Mouse (Mus musculus) liver, embryonic 11.5 days (tissue): ENCODE data around the gene Hes5. TPM values are rescaled to one million over a fixed set of nuclear protein-coding genes. Genes with fewer than 3 reads are reported as not detected.

Source experiments
- ATAC-seq: fragments of 200-750 bp; cut with Nextera tagmentation; replicated peaks from 2 replicates; pipeline ENCODE4 v1.8.0; 2017; ENCODE audit warnings: moderate number of reproducible peaks, mild to moderate bottlenecking, moderate TSS enrichment, moderate library complexity; ENCODE audit not compliant: low FRiP score
- DNase-seq: peaks from one replicate; pipeline ENCODE4 v3.0.0-alpha.2; 2017; ENCODE audit warnings: low spot score
- H3K27ac ChIP-seq: fragments of 300-500 bp; sonication (generic); 2 replicates; pipeline ENCODE4 v1.5.1; 2014; ENCODE audit warnings: mild to moderate bottlenecking, low read depth, low read length, control low read depth
- H3K27me3 ChIP-seq: fragments of 300-500 bp; sonication (generic); replicated peaks from 2 replicates; pipeline ENCODE4 v1.6.1; 2014; ENCODE audit warnings: low read length, mixed read lengths; ENCODE audit not compliant: control insufficient read depth, insufficient read depth
- H3K36me3 ChIP-seq: fragments of 300-500 bp; sonication (generic); 2 replicates; pipeline ENCODE4 v1.6.1; 2014; ENCODE audit warnings: mild to moderate bottlenecking, low read length, moderate library complexity, mixed read lengths; ENCODE audit not compliant: control insufficient read depth, insufficient read depth
- H3K4me1 ChIP-seq: fragments of 300-500 bp; sonication (generic); replicated peaks from 2 replicates; pipeline ENCODE4 v1.6.1; 2014; ENCODE audit warnings: low read length, mixed read lengths; ENCODE audit not compliant: control insufficient read depth, insufficient read depth
- H3K4me2 ChIP-seq: fragments of 300-500 bp; sonication (generic); 2 replicates; pipeline ENCODE4 v1.6.1; 2014; ENCODE audit warnings: mild to moderate bottlenecking, control low read depth, moderate library complexity
- H3K4me3 ChIP-seq: fragments of 300-500 bp; sonication (generic); 2 replicates; pipeline ENCODE4 v1.5.1; 2014; ENCODE audit warnings: low read depth, low read length, control low read depth
- H3K9ac ChIP-seq: fragments of 300-500 bp; sonication (generic); 2 replicates; pipeline ENCODE4 v1.6.1; 2014; ENCODE audit warnings: low read depth, low read length, control low read depth
- H3K9me3 ChIP-seq: fragments of 300-500 bp; sonication (generic); 2 replicates; pipeline ENCODE4 v1.6.1; 2016; ENCODE audit warnings: low read length, inconsistent platforms, mixed read lengths; ENCODE audit not compliant: control insufficient read depth
- WGBS: fragments of 180-500 bp; shearing (Covaris S2); extraction: QIAGEN DNeasy Blood & Tissue Kit; methylation state at CpG from one replicate; pipeline ENCODE4 v1.1.7; 2014; 5-methylcytosine and 5-hydroxymethylcytosine counted together
- polyA plus RNA-seq: library from polyadenylated mRNA; unstranded; fragments of >200 nt; fragmentation: Nextera tagmentation; extraction: Ambion mirVana; gene quantifications from 2 replicates; pipeline ENCODE4 v1.2.1, GENCODE M21; 2014

Gene Hes5
- polyA plus RNA-seq, 1 experiment from 2014 or later: 0.63 TPM

DNA sequence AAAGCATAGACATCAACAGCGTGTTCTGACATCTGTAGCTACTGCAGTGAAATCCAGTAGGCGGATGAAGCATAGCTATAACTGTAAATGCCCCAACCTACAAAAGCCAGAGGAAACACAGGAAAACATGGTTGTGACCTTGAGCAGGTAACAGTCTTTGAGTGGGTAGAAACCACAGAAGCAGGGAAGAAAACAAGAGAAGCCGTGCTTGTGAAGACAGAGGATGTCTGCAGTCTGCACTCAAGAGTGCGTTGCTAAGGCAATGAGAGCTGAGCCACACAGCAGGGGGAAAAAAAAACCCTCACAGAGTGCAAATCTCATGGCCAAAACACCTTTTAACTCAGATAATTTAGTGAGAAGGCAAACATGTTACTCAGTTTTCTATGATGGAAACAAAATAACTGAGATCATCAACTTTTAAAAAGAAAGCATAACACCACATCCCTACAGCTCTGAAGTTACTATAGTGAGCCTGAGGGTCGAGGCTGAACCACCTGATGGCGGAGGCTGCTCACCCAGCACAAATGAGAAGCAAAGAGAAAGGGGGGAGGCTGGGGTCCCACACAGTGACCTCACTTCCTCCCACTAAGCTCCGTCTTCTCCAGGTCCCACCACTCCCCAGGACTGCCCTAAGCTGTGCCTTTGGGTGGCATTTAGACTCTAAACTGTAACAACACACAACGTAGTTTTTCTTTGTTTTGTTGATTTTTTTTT is 24.0 kb upstream of the Hes5 start:
- no peak for ATAC-seq
- DNase-seq: no peak
- H3K27me3 ChIP-seq: no peaks in the 10 kb centered on the region; the same call in 1 of the 2 replicates
- no peak overlapping the region for H3K27ac ChIP-seq
- WGBS: 61% methylated on average over 8 of the region's 8 CpGs
- H3K9me3 ChIP-seq: no peaks in the 10 kb centered on the region
- H3K4me2 ChIP-seq: no peak overlapping the region
- no peaks in the 10 kb centered on the region for H3K4me1 ChIP-seq
- H3K9ac ChIP-seq: no peak overlapping the region
- no peak overlapping the region for H3K4me3 ChIP-seq
- H3K36me3 ChIP-seq: no peaks in the 10 kb centered on the region

- no peak for DNase-seq
- no peak for ATAC-seq
- H3K4me2 ChIP-seq: no peak overlapping the region
- no peak overlapping the region for H3K27ac ChIP-seq
- 0 out of 2 replicates have a peak, but pooled peaks cover 2% of the 10 kb centered on the region for H3K9me3 ChIP-seq
- no peaks in the 10 kb centered on the region; the same call in 1 of the 2 replicates for H3K27me3 ChIP-seq
- no peaks in the 10 kb centered on the region for H3K4me1 ChIP-seq
- no peak overlapping the region for H3K4me3 ChIP-seq
- WGBS: 72% methylated on average over 1 of the region's 1 CpGs
- H3K9ac ChIP-seq: no peak overlapping the region
- H3K36me3 ChIP-seq: no peaks in the 10 kb centered on the region
These were observed 23.0 kb upstream of the Hes5 start for GRCm38 (mm10) chr4:154937746-154938145.

GRCm38 (mm10) chr4:154940156-154940555 is 20.6 kb upstream of the Hes5 start:
- no peak for DNase-seq
- WGBS: 80% methylated on average over 2 of the region's 2 CpGs
- no peak overlapping the region for H3K4me2 ChIP-seq
- no peaks in the 10 kb centered on the region for H3K4me1 ChIP-seq
- H3K27ac ChIP-seq: no peak overlapping the region
- no peak overlapping the region for H3K4me3 ChIP-seq
- no peak overlapping the region for H3K9ac ChIP-seq
- 0 out of 2 replicates have a peak, but pooled peaks cover 2% of the 10 kb centered on the region for H3K9me3 ChIP-seq
- no peak for ATAC-seq
- H3K36me3 ChIP-seq: no peaks in the 10 kb centered on the region
- no peaks in the 10 kb centered on the region; the same call in 1 of the 2 replicates for H3K27me3 ChIP-seq

DNA sequence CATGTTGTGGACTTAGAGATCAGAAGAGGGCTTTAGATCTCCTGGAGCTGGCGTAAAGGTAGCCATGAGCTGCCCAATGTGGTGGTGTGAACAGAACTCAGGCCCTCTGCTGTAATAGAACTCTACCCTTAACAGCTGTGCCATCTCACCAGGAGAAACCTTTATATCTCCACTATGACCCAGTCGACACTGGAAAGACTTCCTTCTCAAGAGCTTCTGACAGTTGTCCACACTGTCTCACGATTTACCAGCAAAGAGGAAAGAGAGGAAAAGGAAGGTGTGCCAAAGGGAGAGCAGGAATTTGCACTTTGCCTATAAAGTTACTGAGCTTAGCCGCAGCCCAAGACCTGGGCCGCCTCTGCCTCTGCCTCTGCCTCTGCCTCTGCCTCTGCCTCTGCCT is 18.9 kb upstream of the Hes5 start:
- ATAC-seq (no peak), DNase-seq (no peak)
- Histone ChIP-seq H3K36me3 (no peaks in the 10 kb centered on the region), H3K9ac (no peak overlapping the region), H3K4me3 (no peak overlapping the region), H3K9me3 (0 out of 2 replicates have a peak, but pooled peaks cover 2% of the 10 kb centered on the region), H3K27ac (no peak overlapping the region), H3K4me2 (no peak overlapping the region), H3K27me3 (no peaks in the 10 kb centered on the region; the same call in 1 of the 2 replicates), H3K4me1 (no peaks in the 10 kb centered on the region)
- 79% methylated on average over 5 of the region's 5 CpGs for WGBS

- ATAC-seq (no peak), DNase-seq (no peak)
- Histone ChIP-seq H3K4me2 (no peak overlapping the region), H3K4me1 (no peaks in the 10 kb centered on the region), H3K4me3 (no peak overlapping the region), H3K9me3 (0 out of 2 replicates have a peak, but pooled peaks cover 2% of the 10 kb centered on the region), H3K27me3 (peaks cover 2% of the 10 kb centered on the region; the same call in 1 of the 2 replicates), H3K36me3 (no peaks in the 10 kb centered on the region), H3K9ac (no peak overlapping the region), H3K27ac (no peak overlapping the region)
- 79% methylated on average over 10 of the region's 10 CpGs for WGBS
These were observed 17.9 kb upstream of the Hes5 start for GRCm38 (mm10) chr4:154942632-154943322.

DNA sequence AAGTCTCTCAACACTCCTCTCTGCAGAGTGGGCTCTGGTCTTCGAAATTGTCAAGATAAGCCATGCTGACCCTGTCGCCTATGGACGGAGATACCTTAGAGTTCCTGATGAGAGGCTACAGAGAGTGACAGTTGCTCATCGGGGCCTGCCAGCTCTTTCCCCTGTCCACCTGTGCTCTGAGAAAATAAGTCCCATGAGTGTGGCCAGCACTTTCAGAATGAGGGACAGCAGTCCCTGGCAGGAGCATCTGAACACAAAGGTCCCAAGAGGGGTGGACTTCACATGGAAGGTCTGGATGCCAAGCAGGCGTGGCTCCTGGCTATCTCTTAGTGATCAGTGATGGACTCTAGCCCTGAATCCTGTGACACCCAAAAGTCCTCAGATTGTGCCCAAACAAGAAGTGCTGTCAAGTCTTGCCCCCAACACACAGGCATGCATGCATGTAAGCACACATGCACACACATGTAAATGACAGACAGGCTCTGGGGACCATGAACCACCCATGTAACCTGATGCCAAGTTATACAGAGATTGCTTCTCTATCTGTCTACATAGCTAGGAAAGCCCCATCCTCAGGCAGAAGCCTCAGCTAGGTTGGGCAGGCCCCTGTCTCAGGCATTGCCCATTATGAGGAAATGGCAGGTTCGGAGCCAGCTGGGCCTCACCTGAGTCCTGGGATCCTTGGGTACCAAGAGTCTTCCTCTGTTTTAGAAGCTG is 17.2 kb upstream of the Hes5 start:
- ATAC-seq: no peak
- H3K27me3 ChIP-seq: peaks cover 8% of the 10 kb centered on the region

DNA sequence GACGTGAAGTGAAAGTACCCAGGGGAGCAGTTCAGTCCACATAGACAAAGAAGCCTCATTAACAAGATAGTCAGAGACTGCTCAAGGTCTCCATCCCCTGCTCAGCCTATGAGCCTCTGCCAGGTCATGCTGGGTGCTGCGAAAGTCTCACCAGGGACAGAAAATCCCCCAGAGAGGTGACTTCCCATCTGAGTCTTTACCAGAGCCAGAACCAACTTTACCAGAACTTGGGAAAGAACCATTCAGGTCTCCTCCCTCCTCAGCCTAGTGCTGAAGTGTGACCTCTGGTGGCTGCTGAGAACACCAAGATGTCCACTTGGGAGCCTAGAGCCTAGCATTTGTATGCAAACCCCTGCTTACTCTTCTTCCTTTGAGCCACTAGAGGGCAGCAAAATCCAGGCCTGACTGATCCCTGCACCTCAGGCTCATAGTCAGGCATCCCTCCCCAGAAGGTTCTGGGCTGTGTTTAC is 16.6 kb upstream of the Hes5 start:
- no peak overlapping the region for H3K4me3 ChIP-seq
- H3K36me3 ChIP-seq: no peaks in the 10 kb centered on the region
- 0 out of 2 replicates have a peak, but pooled peaks cover 2% of the 10 kb centered on the region for H3K9me3 ChIP-seq
- no peak for DNase-seq
- H3K9ac ChIP-seq: no peak overlapping the region
- peaks cover 15% of the 10 kb centered on the region for H3K27me3 ChIP-seq
- H3K4me1 ChIP-seq: no peaks in the 10 kb centered on the region
- WGBS: 19% methylated on average over 2 of the region's 2 CpGs
- no peak overlapping the region for H3K4me2 ChIP-seq
- no peak overlapping the region for H3K27ac ChIP-seq
- ATAC-seq: peak; percentile 86

More for the DNA sequence above, 17.2 kb upstream of the Hes5 start:
- DNase-seq: no peak
- WGBS: 82% methylated on average over 6 of the region's 6 CpGs
- no peaks in the 10 kb centered on the region for H3K4me1 ChIP-seq
- no peak overlapping the region for H3K27ac ChIP-seq
- H3K9me3 ChIP-seq: 0 out of 2 replicates have a peak, but pooled peaks cover 2% of the 10 kb centered on the region
- no peak overlapping the region for H3K4me2 ChIP-seq
- H3K36me3 ChIP-seq: no peaks in the 10 kb centered on the region
- no peak overlapping the region for H3K9ac ChIP-seq
- no peak overlapping the region for H3K4me3 ChIP-seq

GRCm38 (mm10) chr4:154946319-154946718 is 14.4 kb upstream of the Hes5 start:
- peaks cover 35% of the 10 kb centered on the region for H3K27me3 ChIP-seq
- H3K4me3 ChIP-seq: peak overlapping the region; percentile 25
- WGBS: 3% methylated on average over 8 of the region's 8 CpGs
- no peak overlapping the region for H3K27ac ChIP-seq
- H3K9me3 ChIP-seq: 0 out of 2 replicates have a peak, but pooled peaks cover 2% of the 10 kb centered on the region
- ATAC-seq (peak; percentile 76), DNase-seq (no peak)
- H3K4me1 ChIP-seq: no peaks in the 10 kb centered on the region
- H3K36me3 ChIP-seq: no peaks in the 10 kb centered on the region
- H3K9ac ChIP-seq: no peak overlapping the region
- peak overlapping the region; percentile 46 for H3K4me2 ChIP-seq
